Mouse (Mus musculus) midbrain, postnatal 0 days (tissue): ENCODE data around the gene Erbin. TPM values are rescaled to one million over a fixed set of nuclear protein-coding genes. Genes with fewer than 3 reads are reported as not detected.

Source experiments
- ATAC-seq: fragments of 200-750 bp; cut with Nextera tagmentation; 2 replicates; pipeline ENCODE4 v1.8.0; 2017; ENCODE audit warnings: moderate number of reproducible peaks, mild to moderate bottlenecking, moderate TSS enrichment, moderate library complexity; ENCODE audit not compliant: low FRiP score
- DNase-seq: peaks from one replicate; pipeline ENCODE4 v3.0.0-alpha.2; 2015; ENCODE audit warnings: low spot score
- H3K27ac ChIP-seq: fragments of 300-500 bp; sonication (generic); 2 replicates; pipeline ENCODE4 v1.5.1; 2014; ENCODE audit warnings: low read depth, mild to moderate bottlenecking, low read length, mixed read lengths
- H3K27me3 ChIP-seq: fragments of 300-500 bp; sonication (generic); 2 replicates; pipeline ENCODE4 v1.6.1; 2014; ENCODE audit warnings: low read length, control low read depth, mixed read lengths; ENCODE audit not compliant: insufficient read depth
- H3K36me3 ChIP-seq: fragments of 300-500 bp; sonication (generic); 2 replicates; pipeline ENCODE4 v1.6.1; 2014; ENCODE audit warnings: low read length, control low read depth, mixed read lengths; ENCODE audit not compliant: insufficient read depth
- H3K4me1 ChIP-seq: fragments of 300-500 bp; sonication (generic); 2 replicates; pipeline ENCODE4 v1.6.1; 2014; ENCODE audit warnings: mild to moderate bottlenecking, control low read depth, antibody characterized with exemption, low read length, mixed read lengths; ENCODE audit not compliant: insufficient read depth
- H3K4me2 ChIP-seq: fragments of 300-500 bp; sonication (generic); 2 replicates; pipeline ENCODE4 v1.6.1; 2014; ENCODE audit warnings: low read depth, mild to moderate bottlenecking, low read length, mixed read lengths; ENCODE audit not compliant: poor library complexity, severe bottlenecking
- H3K4me3 ChIP-seq: fragments of 300-500 bp; sonication (generic); 2 replicates; pipeline ENCODE4 v1.5.1; 2014; ENCODE audit warnings: low read depth, mild to moderate bottlenecking, low read length, moderate library complexity
- H3K9ac ChIP-seq: fragments of 300-500 bp; sonication (generic); replicated peaks from 2 replicates; pipeline ENCODE4 v1.6.1; 2014; ENCODE audit warnings: mild to moderate bottlenecking, low read length, moderate library complexity, mixed read lengths; ENCODE audit not compliant: poor library complexity, severe bottlenecking
- H3K9me3 ChIP-seq: fragments of 300-500 bp; sonication (generic); 2 replicates; pipeline ENCODE4 v1.6.1; 2016; ENCODE audit warnings: low read length, control low read depth
- CTCF ChIP-seq: IDR thresholded peaks from 2 replicates; pipeline ENCODE4 v1.5.1; 2016; ENCODE audit warnings: antibody characterized with exemption, mild to moderate bottlenecking
- WGBS: fragments of 180-500 bp; shearing (Covaris S2); extraction: QIAGEN DNeasy Blood & Tissue Kit; methylation state at CpG from one replicate; pipeline ENCODE4 v1.1.7; 2014; 5-methylcytosine and 5-hydroxymethylcytosine counted together
- polyA plus RNA-seq: library from polyadenylated mRNA; unstranded; fragments of >200 nt; fragmentation: Nextera tagmentation; extraction: Ambion mirVana; gene quantifications from 2 replicates; pipeline ENCODE4 v1.2.1, GENCODE M21; 2015
- total RNA-seq: library from RNA; depleted of rRNA; stranded (reverse); fragments of >200 nt; gene quantifications from 2 replicates; pipeline ENCODE4 v1.2.3, GENCODE M21; 2014

Erbin gene
- total and polyA plus RNA-seq, 2 experiments from 2014 or later, result 6.8 to 36.2 TPM

DNA sequence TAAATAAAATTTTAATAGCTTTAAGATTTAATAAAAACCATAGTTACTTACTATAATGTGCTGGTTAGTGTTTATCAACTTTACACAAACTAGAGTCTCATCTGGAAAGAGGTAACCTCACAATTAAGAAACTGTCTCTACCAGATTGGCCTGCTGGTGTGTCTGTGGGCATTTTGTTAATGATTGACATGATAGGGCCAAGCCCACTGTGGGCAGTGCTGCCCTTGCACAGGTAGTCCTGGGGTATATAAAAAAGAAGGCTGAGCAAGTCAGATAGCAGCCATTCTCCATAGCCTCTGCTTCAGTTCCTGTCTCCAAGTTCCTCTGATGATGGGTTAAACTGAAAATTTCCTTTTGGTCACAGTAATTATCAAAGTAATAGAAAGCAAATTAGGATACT, 43.6 kb downstream of the Erbin start:
- no peaks in the 10 kb centered on the region for H3K9me3 ChIP-seq
- no peak for TF ChIP-seq CTCF
- DNase-seq, result no peak
- H3K27ac ChIP-seq, result no peak overlapping the region
- 0 out of 2 replicates have a peak, but pooled peaks cover 5% of the 10 kb centered on the region for H3K36me3 ChIP-seq
- no peaks in the 10 kb centered on the region for H3K4me1 ChIP-seq
- no peak for ATAC-seq
- no peak overlapping the region for H3K4me2 ChIP-seq
- no peak overlapping the region for H3K4me3 ChIP-seq
- H3K27me3 ChIP-seq, result no peaks in the 10 kb centered on the region
- no peak overlapping the region for H3K9ac ChIP-seq

DNA sequence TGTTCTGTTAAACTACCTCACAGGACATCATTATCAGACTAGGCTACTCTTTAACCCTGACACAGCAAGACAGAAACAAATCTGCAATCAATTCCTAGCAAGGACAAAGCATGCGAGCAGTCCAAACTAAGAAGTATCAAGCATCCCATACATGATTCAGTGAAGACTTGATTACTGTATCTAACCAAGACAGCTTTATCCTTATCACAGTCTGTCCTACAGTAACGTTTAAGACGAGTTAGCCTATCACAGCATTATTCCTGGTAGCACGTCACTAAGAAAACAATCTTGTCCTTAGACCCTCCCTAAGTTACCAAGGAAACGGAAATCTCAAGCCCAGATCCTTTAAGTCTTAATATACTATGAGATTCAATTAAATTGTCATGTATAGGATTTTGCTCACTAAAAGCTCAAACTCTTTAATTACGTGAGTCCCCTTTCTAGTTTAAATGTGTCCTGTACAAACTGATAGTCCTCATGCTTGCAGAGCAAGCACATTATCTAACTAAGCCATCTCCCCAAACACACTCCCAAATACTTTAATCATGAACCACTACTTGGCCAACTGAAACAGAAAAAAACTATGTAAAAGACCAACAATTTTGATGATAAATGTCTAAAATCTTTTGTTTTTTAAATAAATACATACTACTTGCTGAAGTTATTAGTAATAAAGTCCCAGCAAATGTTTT, 44.3 kb downstream of the Erbin start:
- ATAC-seq (no peak), DNase-seq (no peak)
- Histone ChIP-seq H3K9ac (no peak overlapping the region), H3K4me2 (no peak overlapping the region), H3K9me3 (no peaks in the 10 kb centered on the region), H3K4me3 (no peak overlapping the region), H3K4me1 (no peaks in the 10 kb centered on the region), H3K27ac (no peak overlapping the region), H3K27me3 (no peaks in the 10 kb centered on the region), H3K36me3 (0 out of 2 replicates have a peak, but pooled peaks cover 5% of the 10 kb centered on the region)
- no peak for TF ChIP-seq CTCF
- 78% methylated on average over 6 of the region's 6 CpGs for WGBS

DNA sequence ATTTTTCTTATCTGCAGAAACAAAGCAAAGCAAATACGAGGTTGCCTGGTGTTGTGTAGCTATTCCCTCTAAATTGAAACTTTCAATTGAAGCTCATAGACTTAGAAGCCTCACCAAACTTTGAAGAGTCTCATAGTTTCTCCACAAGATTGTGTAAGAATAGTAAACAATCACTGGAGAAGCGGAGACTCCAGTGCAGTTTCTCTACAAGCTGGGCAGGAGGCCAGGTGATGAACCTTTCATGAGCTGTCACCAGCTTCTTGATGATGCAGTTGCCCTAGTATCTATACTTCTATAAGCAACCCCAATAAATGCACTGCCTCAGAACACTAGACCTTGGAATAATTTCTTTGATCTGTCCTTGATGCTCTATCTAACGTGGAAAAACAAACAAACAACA, 49.5 kb downstream of the Erbin start:
- no peak overlapping the region for H3K27ac ChIP-seq
- no peaks in the 10 kb centered on the region for H3K27me3 ChIP-seq
- ATAC-seq, result no peak
- no peak overlapping the region for H3K4me3 ChIP-seq
- H3K9me3 ChIP-seq, result no peaks in the 10 kb centered on the region
- no peak overlapping the region for H3K4me2 ChIP-seq
- WGBS, result 84% methylated on average over 3 of the region's 3 CpGs
- DNase-seq, result no peak
- H3K4me1 ChIP-seq, result no peaks in the 10 kb centered on the region
- no peak for TF ChIP-seq CTCF
- 0 out of 2 replicates have a peak, but pooled peaks cover 2% of the 10 kb centered on the region for H3K36me3 ChIP-seq
- H3K9ac ChIP-seq, result no peak overlapping the region

DNA sequence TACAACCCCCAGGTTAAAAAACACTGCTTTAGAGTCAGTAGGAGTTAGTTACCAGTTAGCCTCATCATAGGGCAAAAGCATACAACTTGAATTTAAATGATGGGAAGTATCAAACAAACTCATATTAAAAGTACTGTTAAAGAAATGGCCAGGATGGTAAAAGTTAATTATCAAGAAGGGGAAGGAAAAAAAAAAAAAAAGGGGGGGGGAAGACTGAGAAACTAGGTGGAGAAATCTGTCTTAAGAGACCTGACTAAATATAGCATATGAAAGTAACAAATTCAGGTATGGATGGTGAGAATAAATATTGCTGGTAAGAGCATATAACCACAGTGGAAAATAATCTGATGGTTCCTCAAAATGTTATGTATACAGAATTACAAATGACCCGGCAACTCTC, 50.2 kb downstream of the Erbin start:
- Histone ChIP-seq H3K4me2 (no peak overlapping the region), H3K27ac (no peak overlapping the region), H3K9ac (no peak overlapping the region), H3K36me3 (0 out of 2 replicates have a peak, but pooled peaks cover 3% of the 10 kb centered on the region), H3K27me3 (no peaks in the 10 kb centered on the region), H3K4me1 (no peaks in the 10 kb centered on the region), H3K9me3 (no peaks in the 10 kb centered on the region), H3K4me3 (no peak overlapping the region)
- 94% methylated on average over 1 of the region's 1 CpGs for WGBS
- TF ChIP-seq CTCF, result no peak
- ATAC-seq (no peak), DNase-seq (no peak)

DNA sequence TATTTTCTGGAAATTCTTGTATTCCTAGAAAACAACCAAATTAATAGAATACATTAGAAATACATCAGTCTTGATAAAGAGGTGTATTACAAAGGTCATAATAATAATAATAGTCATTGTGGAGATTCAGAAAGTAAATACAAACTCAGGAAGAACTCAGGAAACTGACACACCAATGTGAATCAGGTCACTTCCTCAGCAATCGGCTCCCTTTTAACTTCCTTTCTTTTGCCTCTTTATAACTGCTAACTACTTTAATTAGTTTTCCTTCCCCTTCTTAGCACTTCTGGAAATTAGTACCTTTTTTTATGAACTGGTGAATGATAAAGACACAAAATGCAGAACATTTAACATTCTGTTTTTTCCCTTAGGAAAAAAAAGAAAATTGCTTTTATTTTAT, 51.4 kb downstream of the Erbin start:
- Histone ChIP-seq H3K4me2 (no peak overlapping the region), H3K9me3 (no peaks in the 10 kb centered on the region), H3K4me3 (no peak overlapping the region), H3K9ac (no peak overlapping the region), H3K36me3 (0 out of 2 replicates have a peak, but pooled peaks cover 3% of the 10 kb centered on the region), H3K4me1 (no peaks in the 10 kb centered on the region), H3K27me3 (no peaks in the 10 kb centered on the region), H3K27ac (no peak overlapping the region)
- TF ChIP-seq CTCF, result no peak
- WGBS, result 78% methylated on average over 1 of the region's 1 CpGs
- no peak for ATAC-seq
- DNase-seq, result no peak

DNA sequence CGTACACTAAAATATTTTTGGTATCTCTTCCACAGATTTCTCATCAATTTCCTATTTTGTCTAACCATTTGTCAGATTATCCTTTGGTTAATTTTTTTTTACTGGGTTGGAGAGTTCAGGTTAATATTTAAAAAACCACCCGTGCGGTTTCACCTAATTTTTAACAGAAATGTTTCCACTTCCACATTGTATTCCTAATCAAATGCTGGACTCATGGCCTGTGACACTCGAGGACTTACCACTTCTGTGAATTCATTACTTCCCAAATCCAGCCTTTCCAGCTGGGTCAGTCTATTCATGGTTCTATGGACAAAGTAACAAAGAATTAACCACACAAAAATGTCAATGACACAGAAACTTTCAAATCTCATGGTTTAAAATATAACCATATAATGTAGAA, 58.3 kb downstream of the Erbin start:
- Histone ChIP-seq H3K27ac (no peak overlapping the region), H3K9ac (no peak overlapping the region), H3K4me2 (no peak overlapping the region), H3K36me3 (peaks cover 6% of the 10 kb centered on the region; the same call in 1 of the 2 replicates), H3K27me3 (no peaks in the 10 kb centered on the region), H3K4me3 (no peak overlapping the region), H3K4me1 (no peaks in the 10 kb centered on the region), H3K9me3 (no peaks in the 10 kb centered on the region)
- no peak for ATAC-seq
- 73% methylated on average over 4 of the region's 4 CpGs for WGBS
- no peak for DNase-seq
- no peak for TF ChIP-seq CTCF
